Mouse (Mus musculus) skeletal muscle tissue, adult 2 months (tissue): ENCODE results near the gene Eppin.
"Not testable (repeated sequence)": the region's sequence is repeated elsewhere in the genome, so short reads cannot be mapped to it uniquely, and the experiment has no call there.

Experiments used
- DNase-seq: peaks from one replicate; pipeline ENCODE4 v3.0.0-alpha.2; 2012; ENCODE audit warnings: low read depth, low spot score

Eppin gene

GRCm38 (mm10) chr2:164593494-164593893 lies at the start of gene Eppin:
Gene Eppin, minus strand, starts transcription at chr2:164593594.
- DNase-seq = no peak

- no peak for DNase-seq
These were observed 48.7 kb upstream of the Eppin start for GRCm38 (mm10) chr2:164641881-164642673.

- DNase-seq = no peak
These were observed 47.7 kb upstream of the Eppin start for GRCm38 (mm10) chr2:164641129-164641528.

- DNase-seq = no peak
These were observed 45.3 kb upstream of the Eppin start, which contains the start of gene Wfdc16 for GRCm38 (mm10) chr2:164638696-164639095. Gene Wfdc16, minus strand, starts transcription at chr2:164638796.

- no peak for DNase-seq
These were observed 41.9 kb upstream of the Eppin start for GRCm38 (mm10) chr2:164635266-164635665.

- no peak for DNase-seq
These were observed 28.4 kb upstream of the Eppin start for GRCm38 (mm10) chr2:164621775-164622174.

- DNase-seq = no peak
These were observed 25.7 kb upstream of the Eppin start for GRCm38 (mm10) chr2:164619050-164619449.

- no peak for DNase-seq
These were observed 22.0 kb upstream of the Eppin start for GRCm38 (mm10) chr2:164615386-164615785.

GRCm38 (mm10) chr2:164613471-164613870 lies 20.1 kb upstream of the Eppin start, which contains the start of the genes Wfdc6b and Wfdc8:
Gene Wfdc6b, plus strand, starts transcription at chr2:164613522.
Gene Wfdc8, minus strand, starts transcription at chr2:164613626.
- DNase-seq = not testable (repeated sequence)

GRCm38 (mm10) chr2:164608781-164609180 lies 15.4 kb upstream of the Eppin start:
- DNase-seq = no peak

GRCm38 (mm10) chr2:164604411-164604810 lies 11.0 kb upstream of the Eppin start:
- no peak for DNase-seq

GRCm38 (mm10) chr2:164603482-164603881 lies 10.1 kb upstream of the Eppin start:
- DNase-seq = no peak

- no peak for DNase-seq
These were observed 6.8 kb upstream of the Eppin start for GRCm38 (mm10) chr2:164600179-164600578.

GRCm38 (mm10) chr2:164592014-164592413 lies 1.4 kb downstream of the Eppin start:
- DNase-seq = no peak

- peak; percentile 5 for DNase-seq
These were observed 8.2 kb downstream of the Eppin start, which contains the start of gene Wfdc6a for GRCm38 (mm10) chr2:164585025-164585725. Gene Wfdc6a, minus strand, starts transcription at chr2:164585447.

GRCm38 (mm10) chr2:164573359-164573758 lies 20.0 kb downstream of the Eppin start, which contains the start of gene Spint3:
Gene Spint3, minus strand, starts transcription at chr2:164573459.
- not testable (repeated sequence) for DNase-seq

GRCm38 (mm10) chr2:164567460-164567859 lies 25.9 kb downstream of the Eppin start:
- DNase-seq = no peak

- DNase-seq = no peak
These were observed 26.4 kb downstream of the Eppin start for GRCm38 (mm10) chr2:164566997-164567396.

- no peak for DNase-seq
These were observed 29.0 kb downstream of the Eppin start for GRCm38 (mm10) chr2:164564346-164564745.

- no peak for DNase-seq
These were observed 29.9 kb downstream of the Eppin start for GRCm38 (mm10) chr2:164563339-164564038.

- no peak for DNase-seq
These were observed 30.8 kb downstream of the Eppin start, which contains the start of gene Wfdc2 for GRCm38 (mm10) chr2:164562391-164563188. Gene Wfdc2, plus strand, starts transcription at chr2:164562413.
